Mouse (Mus musculus): Measurements from ENCODE around the gene 1700011L22Rik. TPM values are rescaled to one million over a fixed set of nuclear protein-coding genes. Genes with fewer than 3 reads are reported as not detected.

1700011L22Rik gene
- not detected in 2 replicates for polyA plus RNA-seq (2012; rRNA removed)

DNA sequence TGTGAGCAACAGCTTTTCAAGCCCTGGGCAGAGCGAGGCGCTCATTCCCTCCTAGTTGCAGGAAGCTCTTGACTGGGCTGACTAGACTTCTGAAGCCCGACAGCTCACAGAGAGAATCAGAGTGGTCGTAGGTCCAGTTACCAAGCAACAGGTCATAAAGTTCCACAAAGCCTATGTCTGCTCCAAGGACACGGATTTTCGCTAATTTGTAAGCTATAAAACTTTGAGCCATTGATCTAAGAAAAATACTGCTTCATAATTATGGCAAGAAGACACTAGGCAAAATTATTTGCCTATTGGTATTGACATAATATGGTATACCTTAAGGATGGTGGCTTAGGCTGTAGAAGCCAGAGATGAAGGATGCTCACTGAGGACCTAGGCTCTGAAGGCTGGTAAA lies at the start of gene 1700011L22Rik:
1700011L22Rik (minus strand) TSS at position 101 of the 400 bp plus-strand sequence.
- no peak for DNase-seq (ENCODE audit: low read depth, low spot score)
- WGBS: 70% methylated on average over 6 of the region's 6 CpGs

DNA sequence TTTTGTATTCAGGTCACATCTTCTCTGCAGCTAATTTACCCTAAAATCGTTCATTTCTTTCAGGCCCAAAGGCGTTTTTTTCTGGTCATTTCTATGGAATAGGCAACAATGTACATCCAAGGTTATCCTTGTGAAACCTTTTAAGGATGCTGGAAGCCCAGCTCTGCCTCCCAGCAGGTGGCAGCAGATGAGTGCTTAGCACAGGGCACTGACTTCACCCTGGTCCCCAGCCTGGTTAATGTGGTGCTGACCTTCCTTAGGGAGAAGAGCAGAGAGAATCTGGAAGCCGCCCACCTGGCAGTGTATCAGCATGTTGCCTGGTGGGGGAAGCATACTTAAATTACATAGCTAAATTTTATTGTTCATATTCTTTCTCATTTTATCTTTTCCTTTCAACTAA lies 49.4 kb upstream of the 1700011L22Rik start:
- WGBS: 27% methylated on average over 3 of the region's 3 CpGs
- DNase-seq (ENCODE audit: low read depth, low spot score): peak; percentile 52

- DNase-seq (ENCODE audit: low read depth, low spot score): no peak
- WGBS: 8% methylated on average over 18 of the region's 18 CpGs
These were observed 47.1 kb upstream of the 1700011L22Rik start for GRCm38 (mm10) chr8:79295276-79296105.

DNA sequence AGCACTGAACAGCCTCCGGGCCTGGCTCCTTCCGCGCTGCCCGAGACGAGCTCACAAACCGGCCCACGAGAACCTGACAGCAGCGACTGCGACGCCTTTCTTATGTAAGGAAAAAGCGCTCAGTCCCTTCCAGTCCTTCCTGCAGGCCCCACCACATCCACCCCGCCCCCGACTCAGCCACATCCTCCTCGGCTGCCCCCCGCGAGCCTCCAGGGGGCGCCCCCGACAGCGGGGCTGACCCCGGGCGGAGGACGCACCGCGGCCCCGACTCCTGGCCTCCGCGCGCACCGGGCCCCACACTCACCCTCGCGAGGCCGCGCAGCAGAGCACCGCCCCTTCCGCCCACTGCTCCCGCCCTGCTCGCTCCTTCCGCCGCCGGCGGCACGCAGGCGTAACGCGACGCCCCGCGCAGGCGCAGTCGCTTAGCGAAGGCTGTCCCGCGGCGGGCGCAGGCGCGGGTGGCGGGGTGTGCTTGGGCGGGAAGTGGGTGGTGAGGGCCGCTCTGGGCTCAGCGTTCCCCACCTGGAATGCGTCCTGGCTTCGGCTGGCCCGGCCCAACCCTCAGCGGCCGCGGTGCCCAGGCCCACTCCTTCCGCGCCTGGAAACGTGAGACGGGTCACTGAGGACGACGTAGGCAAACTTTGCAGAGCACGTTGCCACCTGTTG lies 46.4 kb upstream of the 1700011L22Rik start, which contains the start of gene Mmaa:
Mmaa (minus strand) TSS at position 328 of the 666 bp plus-strand sequence.
- WGBS: under 1% methylated on average over 74 of the region's 74 CpGs
- DNase-seq (ENCODE audit: low read depth, low spot score): peak; percentile 64

GRCm38 (mm10) chr8:79293841-79294240 lies 45.5 kb upstream of the 1700011L22Rik start:
- DNase-seq (ENCODE audit: low read depth, low spot score): no peak
- 14% methylated on average over 3 of the region's 3 CpGs for WGBS

- WGBS: 80% methylated on average over 3 of the region's 3 CpGs
- no peak for DNase-seq (ENCODE audit: low read depth, low spot score)
These were observed 44.4 kb upstream of the 1700011L22Rik start for GRCm38 (mm10) chr8:79292712-79293264.

DNA sequence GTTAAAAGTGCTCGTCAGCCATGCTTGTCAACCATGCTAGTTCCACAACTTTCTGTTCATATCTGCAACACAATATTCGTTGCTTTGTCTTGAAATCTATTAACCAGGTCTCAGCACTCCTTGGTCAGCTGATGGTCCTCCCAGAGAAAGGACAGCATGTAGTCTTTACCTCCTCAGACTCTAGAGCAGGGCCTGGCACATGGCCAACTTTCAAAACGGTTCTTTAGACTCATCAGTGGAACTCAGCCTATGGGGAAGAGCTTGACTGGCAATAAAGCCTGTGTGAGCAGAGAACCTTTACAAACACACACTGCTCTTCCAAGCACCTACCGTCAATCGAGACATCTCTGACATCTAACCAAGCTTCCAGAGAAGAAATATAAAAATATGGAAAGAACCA lies 41.2 kb upstream of the 1700011L22Rik start:
- 48% methylated on average over 5 of the region's 5 CpGs for WGBS
- no peak for DNase-seq (ENCODE audit: low read depth, low spot score)

DNA sequence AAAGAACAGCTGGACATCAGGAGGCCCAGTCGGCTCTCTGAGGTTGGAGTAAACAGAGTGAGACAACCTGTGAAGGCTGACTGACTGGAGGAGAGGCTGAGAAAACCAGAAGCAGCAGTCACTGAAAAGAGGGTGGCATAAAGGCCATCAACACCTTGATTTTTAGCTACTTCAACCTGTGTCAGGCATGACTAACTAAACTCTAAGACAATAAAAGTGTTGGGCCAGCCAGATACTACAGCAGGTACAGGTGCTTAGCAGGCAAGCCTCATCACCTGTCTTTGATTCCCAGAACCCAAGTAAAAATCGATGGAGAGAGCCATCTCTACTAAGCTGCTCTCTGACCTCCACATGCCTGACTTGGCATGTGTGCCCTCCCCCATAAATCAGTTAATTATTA lies 40.3 kb upstream of the 1700011L22Rik start:
- WGBS: 45% methylated on average over 2 of the region's 2 CpGs
- DNase-seq (ENCODE audit: low read depth, low spot score): no peak

GRCm38 (mm10) chr8:79288250-79288649 lies 39.9 kb upstream of the 1700011L22Rik start:
- 92% methylated on average over 4 of the region's 4 CpGs for WGBS
- no peak for DNase-seq (ENCODE audit: low read depth, low spot score)

GRCm38 (mm10) chr8:79286424-79286823 lies 38.1 kb upstream of the 1700011L22Rik start:
- 59% methylated on average over 3 of the region's 3 CpGs for WGBS

DNA sequence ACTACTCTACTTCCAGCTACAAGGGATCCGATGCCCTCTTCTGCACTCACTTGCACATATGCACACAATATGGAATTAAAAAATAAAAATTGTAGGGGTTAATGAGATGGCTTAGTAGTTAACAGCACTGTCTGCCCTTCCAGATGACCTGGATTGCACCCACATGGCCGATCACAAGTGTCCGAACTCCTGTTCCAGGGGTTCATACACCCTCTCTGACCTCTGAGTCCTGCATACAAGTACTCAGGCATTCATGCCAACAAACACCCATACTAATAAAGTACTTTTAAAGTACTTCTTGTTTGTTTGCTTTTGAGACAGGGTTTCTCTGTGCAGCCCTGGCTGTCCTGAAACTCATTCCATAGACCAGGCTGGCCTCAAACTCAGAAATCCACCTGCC lies 36.3 kb upstream of the 1700011L22Rik start:
- DNase-seq (ENCODE audit: low read depth, low spot score): no peak
- WGBS: 98% methylated on average over 3 of the region's 3 CpGs

More at GRCm38 (mm10) chr8:79286424-79286823, 38.1 kb upstream of the 1700011L22Rik start:
- DNase-seq (ENCODE audit: low read depth, low spot score): no peak

- DNase-seq (ENCODE audit: low read depth, low spot score): no peak
- 87% methylated on average over 6 of the region's 6 CpGs for WGBS
These were observed 33.1 kb upstream of the 1700011L22Rik start for GRCm38 (mm10) chr8:79281376-79281890.

DNA sequence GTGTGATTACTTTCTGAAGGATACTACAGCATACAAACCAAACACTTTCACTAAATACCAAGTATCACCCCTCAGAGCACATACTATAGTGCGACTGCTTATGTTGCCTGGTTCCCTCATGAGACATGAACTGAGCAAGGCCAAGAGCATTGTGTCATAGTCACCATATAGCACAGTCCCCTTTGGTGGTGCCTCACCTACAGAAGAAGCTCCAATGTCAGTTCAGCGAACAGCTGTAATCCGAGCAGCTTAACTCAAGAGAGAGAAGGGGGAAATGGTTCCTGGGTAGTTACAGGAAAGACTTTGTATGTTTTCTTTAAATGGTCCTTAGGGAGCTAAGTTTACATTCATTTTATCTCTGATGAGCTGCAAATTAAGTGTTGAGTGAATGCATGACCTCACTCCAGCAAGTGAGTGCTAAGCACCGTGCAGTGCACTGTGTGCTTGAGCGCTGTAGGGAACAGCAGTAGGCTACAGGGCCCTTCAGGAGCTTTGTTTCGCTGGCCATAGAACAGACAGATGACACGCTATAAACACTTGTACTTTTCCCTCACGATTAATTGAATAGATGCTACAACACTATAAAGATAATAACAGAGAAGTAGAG lies 29.0 kb upstream of the 1700011L22Rik start:
- DNase-seq (ENCODE audit: low read depth, low spot score): no peak
- 84% methylated on average over 8 of the region's 8 CpGs for WGBS

GRCm38 (mm10) chr8:79274940-79275339 lies 26.6 kb upstream of the 1700011L22Rik start:
- no peak for DNase-seq (ENCODE audit: low read depth, low spot score)
- WGBS: 94% methylated on average over 10 of the region's 10 CpGs

DNA sequence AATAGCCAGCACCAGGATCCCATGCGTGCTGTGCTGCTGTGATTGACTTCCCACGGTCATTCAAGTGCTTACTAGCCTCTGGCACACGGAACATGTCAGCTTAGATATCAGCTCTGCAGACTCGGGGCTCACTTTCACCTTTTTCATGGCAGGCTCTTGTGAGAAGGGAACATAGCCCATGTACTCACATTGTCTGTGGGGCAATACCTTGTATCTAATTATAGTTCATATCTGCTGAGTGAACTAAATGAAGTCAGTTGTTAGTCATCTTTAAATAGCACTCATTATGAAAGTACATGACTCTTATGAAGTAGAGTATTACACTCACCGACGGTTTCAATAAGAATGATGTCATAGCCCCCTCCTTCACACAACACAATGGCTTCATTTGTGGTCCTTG lies 25.4 kb upstream of the 1700011L22Rik start:
- WGBS: 79% methylated on average over 6 of the region's 6 CpGs
- no peak for DNase-seq (ENCODE audit: low read depth, low spot score)

GRCm38 (mm10) chr8:79272676-79273075 lies 24.3 kb upstream of the 1700011L22Rik start:
- 68% methylated on average over 4 of the region's 4 CpGs for WGBS
- DNase-seq (ENCODE audit: low read depth, low spot score): no peak

DNA sequence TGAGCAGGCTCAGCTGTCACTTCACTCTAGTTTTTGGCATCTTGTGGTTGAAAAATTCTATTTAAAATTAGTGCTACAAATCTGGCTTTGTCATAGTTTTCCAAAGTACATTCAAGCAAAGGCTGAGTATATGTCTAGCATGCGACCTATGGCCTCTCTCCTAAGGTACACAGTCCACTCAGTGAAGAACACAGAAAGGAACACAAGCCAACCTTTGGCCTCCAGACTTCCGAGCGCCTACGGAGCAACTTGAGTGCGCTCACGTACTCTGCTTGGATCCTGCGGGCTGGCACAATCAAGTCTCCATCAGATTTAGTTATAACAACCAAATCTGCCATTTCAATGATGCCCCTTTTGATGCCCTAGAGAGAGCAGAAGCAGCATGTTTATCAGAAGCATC lies 20.6 kb upstream of the 1700011L22Rik start:
- no peak for DNase-seq (ENCODE audit: low read depth, low spot score)
- 94% methylated on average over 7 of the region's 7 CpGs for WGBS

GRCm38 (mm10) chr8:79261920-79262319 lies 13.6 kb upstream of the 1700011L22Rik start:
- 84% methylated on average over 5 of the region's 5 CpGs for WGBS

GRCm38 (mm10) chr8:79256076-79256705 lies 7.8 kb upstream of the 1700011L22Rik start:
- WGBS: 62% methylated on average over 8 of the region's 8 CpGs
- no peak for DNase-seq (ENCODE audit: low read depth, low spot score)

More at GRCm38 (mm10) chr8:79261920-79262319, 13.6 kb upstream of the 1700011L22Rik start:
- DNase-seq (ENCODE audit: low read depth, low spot score): no peak
